ENCODE assay signal across 9 mouse cellular contexts in the genomic region with DNA sequence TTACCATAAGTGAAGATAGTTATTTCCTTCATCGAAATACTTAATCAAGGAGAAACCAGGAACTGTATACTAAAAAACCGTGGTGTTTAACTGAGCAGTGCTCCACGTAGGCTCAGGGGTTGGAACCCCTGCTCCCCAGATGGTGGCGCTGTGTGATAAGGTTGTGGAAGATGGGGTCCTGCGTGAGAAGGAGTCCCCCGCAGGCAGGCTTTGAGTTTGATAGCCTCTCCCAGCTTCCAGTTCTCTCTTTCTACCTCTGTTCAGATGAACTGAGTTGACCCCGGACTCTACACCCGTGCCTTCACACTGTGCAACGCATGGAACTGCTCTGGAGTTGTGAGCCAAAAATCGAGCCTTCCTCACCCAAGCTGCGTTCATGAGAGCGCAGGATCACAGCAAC.
A peak's percentile ranks its signal among the peaks of the same experiment; 100 is the strongest.
DNase-seq lines count a peak whose midpoint lies in the region; ATAC-seq lines count a peak whose summit lies in the region.
"Had no signal": no experiment of that assay in that cellular context is flagged by ENCODE, and none has a peak within 500 bp of the region (broad histone marks: within the 10 kb centered on the region; RNA-seq: fewer than 3 reads in every experiment).

No protein-coding gene starts in this region.

- ATAC-seq in hindbrain, embryonic 12.5 days (ENCODE audit: low FRiP score) = no peak
- ATAC-seq in embryonic facial prominence, embryonic 11.5 days (replicated peaks; ENCODE audit: insufficient number of reproducible peaks, low FRiP score, low TSS enrichment, low read depth) = peak; percentile 45
- ATAC-seq in midbrain, embryonic 14.5 days (ENCODE audit: low FRiP score, low TSS enrichment) = peak; percentile 46; the same call in 1 of the 2 replicates

- intact Hi-C loops in heart, postnatal 14 days (cut with DNase I) = loop anchor here (1.0 to 5.0 kb wide), 3 partner anchors 45 to 254 kb away; a partner anchor contains a TSS

- WGBS in hindbrain, embryonic 10.5 days = 56% methylated on average over 12 of the region's 12 CpGs
- WGBS in hindbrain, embryonic 12.5 days = 57% methylated on average over 12 of the region's 12 CpGs
- WGBS in embryonic facial prominence, embryonic 11.5 days = 49% methylated on average over 12 of the region's 12 CpGs
- 63% methylated on average over 12 of the region's 12 CpGs for WGBS in limb, embryonic 10.5 days
- WGBS in midbrain, embryonic 14.5 days = 65% methylated on average over 12 of the region's 12 CpGs

- H3K9me3 ChIP-seq in hindbrain, embryonic 10.5 days = no peaks in the 10 kb centered on the region
- no peaks in the 10 kb centered on the region for H3K9me3 ChIP-seq in hindbrain, embryonic 12.5 days (replicated peaks)
- H3K9me3 ChIP-seq in embryonic facial prominence, embryonic 11.5 days (replicated peaks; ENCODE audit: control insufficient read depth, low read length) = no peaks in the 10 kb centered on the region
- no peaks in the 10 kb centered on the region for H3K9me3 ChIP-seq in limb, embryonic 10.5 days (replicated peaks)
- H3K9me3 ChIP-seq in midbrain, embryonic 14.5 days (ENCODE audit: control insufficient read depth, low read length) = no peaks in the 10 kb centered on the region

- H3K4me3 ChIP-seq in hindbrain, embryonic 10.5 days = no peak overlapping the region
- H3K4me3 ChIP-seq in hindbrain, embryonic 12.5 days = no peak overlapping the region
- no peak overlapping the region for H3K4me3 ChIP-seq in embryonic facial prominence, embryonic 11.5 days (ENCODE audit: low read depth, low read length)
- no peak overlapping the region for H3K4me3 ChIP-seq in limb, embryonic 10.5 days
- H3K4me3 ChIP-seq in midbrain, embryonic 14.5 days (replicated peaks; ENCODE audit: low read depth, low read length) = no peak overlapping the region

- H3K36me3 ChIP-seq in hindbrain, embryonic 10.5 days = no peaks in the 10 kb centered on the region
- H3K36me3 ChIP-seq in hindbrain, embryonic 12.5 days = no peaks in the 10 kb centered on the region
- no peaks in the 10 kb centered on the region for H3K36me3 ChIP-seq in embryonic facial prominence, embryonic 11.5 days (replicated peaks; ENCODE audit: control insufficient read depth, insufficient read depth, low read depth, low read length)
- peaks cover 24% of the 10 kb centered on the region for H3K36me3 ChIP-seq in limb, embryonic 10.5 days
- H3K36me3 ChIP-seq in midbrain, embryonic 14.5 days (ENCODE audit: control insufficient read depth, insufficient read depth, low read length) = no peaks in the 10 kb centered on the region
- H3K36me3 ChIP-seq: G1E had no signal

- peak; percentile 52 for DNase-seq in hindbrain, embryonic 10.5 days (ENCODE audit: low spot score)
- DNase-seq in adrenal gland, adult 18-20 months (ENCODE audit: low spot score in 2 of 2) = peak; percentile 69 to 73
- DNase-seq in embryonic facial prominence, embryonic 11.5 days (ENCODE audit: low spot score) = peak; percentile 69
- DNase-seq in heart, postnatal 14 days = peak; percentile 67 to 74
- DNase-seq in limb, embryonic 10.5 days (ENCODE audit: low spot score) = peak; percentile 70
- DNase-seq in midbrain, embryonic 14.5 days = peak; percentile 73
- DNase-seq in Muller cell, postnatal 12 days (ENCODE audit: inconsistent ontology term) = no peak

- H3K27ac ChIP-seq in hindbrain, embryonic 10.5 days = no peak overlapping the region
- no peak overlapping the region for H3K27ac ChIP-seq in hindbrain, embryonic 12.5 days
- no peak overlapping the region for H3K27ac ChIP-seq in embryonic facial prominence, embryonic 11.5 days (replicated peaks; ENCODE audit: low read depth, low read length)
- H3K27ac ChIP-seq in limb, embryonic 10.5 days = no peak overlapping the region
- H3K27ac ChIP-seq in midbrain, embryonic 14.5 days (replicated peaks; ENCODE audit: low read depth, low read length) = no peak overlapping the region

- no peaks in the 10 kb centered on the region for H3K27me3 ChIP-seq in hindbrain, embryonic 10.5 days (ENCODE audit: insufficient read depth, poor library complexity, severe bottlenecking)
- no peaks in the 10 kb centered on the region for H3K27me3 ChIP-seq in hindbrain, embryonic 12.5 days
- no peaks in the 10 kb centered on the region for H3K27me3 ChIP-seq in embryonic facial prominence, embryonic 11.5 days (ENCODE audit: control insufficient read depth, insufficient read depth, low read length)
- no peaks in the 10 kb centered on the region for H3K27me3 ChIP-seq in limb, embryonic 10.5 days (ENCODE audit: low read depth, poor library complexity, severe bottlenecking)
- no peaks in the 10 kb centered on the region for H3K27me3 ChIP-seq in midbrain, embryonic 14.5 days (ENCODE audit: control insufficient read depth, insufficient read depth, low read length)

- H3K4me1 ChIP-seq in hindbrain, embryonic 10.5 days (replicated peaks) = peaks cover 7% of the 10 kb centered on the region
- peaks cover 9% of the 10 kb centered on the region for H3K4me1 ChIP-seq in hindbrain, embryonic 12.5 days
- H3K4me1 ChIP-seq in embryonic facial prominence, embryonic 11.5 days (ENCODE audit: control insufficient read depth, insufficient read depth, low read length) = no peaks in the 10 kb centered on the region
- peaks cover 25% of the 10 kb centered on the region for H3K4me1 ChIP-seq in limb, embryonic 10.5 days
- H3K4me1 ChIP-seq in midbrain, embryonic 14.5 days (ENCODE audit: control insufficient read depth, insufficient read depth, low read length) = no peaks in the 10 kb centered on the region

- H3K4me2 ChIP-seq in hindbrain, embryonic 12.5 days (replicated peaks) = no peak overlapping the region
- H3K4me2 ChIP-seq in embryonic facial prominence, embryonic 11.5 days (ENCODE audit: low read depth, low read length) = no peak overlapping the region
- no peak overlapping the region for H3K4me2 ChIP-seq in midbrain, embryonic 14.5 days (ENCODE audit: low read length)

- no peak overlapping the region for H3K9ac ChIP-seq in hindbrain, embryonic 12.5 days
- no peak overlapping the region for H3K9ac ChIP-seq in embryonic facial prominence, embryonic 11.5 days (replicated peaks; ENCODE audit: low read length)
- H3K9ac ChIP-seq in midbrain, embryonic 14.5 days (replicated peaks; ENCODE audit: low read length) = no peak overlapping the region
